ENCODE assay signal across 8 mouse cellular contexts in the genomic region with DNA sequence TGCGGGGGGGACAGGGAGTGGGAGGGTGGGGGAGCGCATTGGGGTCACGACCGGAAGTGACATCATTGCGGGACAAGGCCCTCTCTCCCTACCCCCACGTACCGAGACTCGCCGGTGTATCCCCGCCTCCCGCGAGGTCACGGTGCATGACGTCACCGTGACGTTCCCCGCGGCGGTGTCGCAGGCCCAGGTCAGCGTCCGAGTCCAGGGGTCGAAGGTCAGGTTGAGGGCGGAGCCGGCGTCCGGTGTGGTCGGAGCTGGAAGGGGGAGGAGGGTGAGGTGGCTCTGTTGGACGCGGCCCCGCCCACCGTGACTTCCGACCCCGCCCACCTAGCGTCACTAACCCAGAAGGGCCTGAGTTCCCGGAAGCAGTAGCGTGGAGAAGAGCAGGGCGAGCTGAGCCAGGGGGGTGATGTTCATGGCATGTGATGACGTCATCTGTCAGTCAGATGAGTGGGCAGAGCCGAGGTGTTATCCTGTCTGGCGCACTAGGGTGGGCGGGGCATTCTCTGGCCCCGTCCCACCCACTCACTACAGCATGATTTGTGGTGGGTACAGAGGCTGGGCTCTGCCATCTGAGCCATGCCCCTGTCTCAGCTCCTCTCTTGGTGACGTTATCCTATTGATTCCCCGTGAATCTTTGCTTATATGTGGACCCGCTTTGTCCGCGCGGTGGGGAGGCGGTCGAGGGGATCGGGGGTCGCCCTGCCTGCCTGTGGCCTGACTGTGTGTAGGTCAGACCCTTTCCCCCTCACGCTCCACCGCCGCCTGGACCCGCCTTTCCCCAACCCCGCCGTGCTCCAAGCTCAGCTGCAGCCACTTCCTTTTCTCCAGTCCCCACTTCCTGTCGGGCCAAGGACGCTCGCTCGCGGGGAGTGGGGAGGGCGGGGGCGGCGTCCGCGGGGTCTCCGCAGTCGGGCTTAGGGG. TPM values are rescaled to one million over a fixed set of nuclear protein-coding genes. Genes with fewer than 3 reads are reported as not detected.
DNase-seq lines count a peak whose midpoint lies in the region; ATAC-seq and TF ChIP-seq lines count a peak whose summit lies in the region.

No protein-coding gene starts in this region.

- H3K4me2 ChIP-seq in CH12.LX (ENCODE audit: insufficient read depth, low read depth, poor library complexity, severe bottlenecking), result no peak overlapping the region
- peak overlapping the region; percentile 63 for H3K4me2 ChIP-seq in forebrain, embryonic 16.5 days (ENCODE audit: low read length)
- H3K4me2 ChIP-seq in neural tube, embryonic 15.5 days, result peak overlapping the region; percentile 77

- no peak for TF ChIP-seq CTCF in CH12.LX (conservative IDR thresholded peaks at IDR 0.05 in 1 of 2, IDR thresholded peaks at IDR 0.05 in 1 of 2; ENCODE audit: low read depth in 2 of 2, low read length in 2 of 2)

- in situ Hi-C loops in CH12.LX (cut with MboI; ENCODE audit: low pct_ligation_motif_present, low pct_unique_long_range_greater_than_20kb, low sequenced_read_pairs), result no loop called here

- H3K36me3 ChIP-seq in CH12.LX (replicated peaks in 1 of 2; ENCODE audit: control insufficient read depth in 1 of 2, insufficient read depth in 1 of 2, low read length in 1 of 2), result peaks cover 3 to 25% of the 10 kb centered on the region in 2 experiments
- H3K36me3 ChIP-seq in forebrain, embryonic 16.5 days (ENCODE audit: control insufficient read depth, insufficient read depth), result no peaks in the 10 kb centered on the region
- no peaks in the 10 kb centered on the region for H3K36me3 ChIP-seq in neural tube, embryonic 15.5 days

- H3K9me3 ChIP-seq in CH12.LX (replicated peaks; ENCODE audit: low read length), result peaks cover 30% of the 10 kb centered on the region
- H3K9me3 ChIP-seq in forebrain, embryonic 16.5 days (ENCODE audit: control insufficient read depth, low read length), result peaks cover 3% of the 10 kb centered on the region; the same call in 1 of the 2 replicates
- H3K9me3 ChIP-seq in neural tube, embryonic 15.5 days (replicated peaks), result no peaks in the 10 kb centered on the region

- peaks cover 0 to 10% of the 10 kb centered on the region in 2 experiments; a peak in 2 of 4 replicates for H3K4me1 ChIP-seq in CH12.LX (ENCODE audit: control insufficient read depth in 1 of 2, insufficient read depth in 2 of 2)
- peaks cover 8% of the 10 kb centered on the region for H3K4me1 ChIP-seq in forebrain, embryonic 16.5 days (replicated peaks; ENCODE audit: control insufficient read depth, insufficient read depth, low read length)
- H3K4me1 ChIP-seq in neural tube, embryonic 15.5 days, result 0 out of 2 replicates have a peak, but pooled peaks cover 5% of the 10 kb centered on the region

- TF ChIP-seq EP300 in CH12.LX (IDR thresholded peaks at IDR 0.05; ENCODE audit: low read length), result no peak

- peak overlapping the region; percentile 57 for H3K27ac ChIP-seq in CH12.LX (ENCODE audit: insufficient read depth, low read depth)
- peak overlapping the region; percentile 89 for H3K27ac ChIP-seq in forebrain, embryonic 16.5 days (ENCODE audit: low read length)
- peak overlapping the region; percentile 98 for H3K27ac ChIP-seq in neural tube, embryonic 15.5 days (replicated peaks)

- H3K9ac ChIP-seq in CH12.LX (ENCODE audit: insufficient read depth, low read depth), result no peak overlapping the region
- H3K9ac ChIP-seq in forebrain, embryonic 16.5 days (replicated peaks; ENCODE audit: low read depth, low read length), result peak overlapping the region; percentile 48
- H3K9ac ChIP-seq in neural tube, embryonic 15.5 days (replicated peaks), result peak overlapping the region; percentile 47

- no peaks in the 10 kb centered on the region for H3K27me3 ChIP-seq in CH12.LX (replicated peaks)
- H3K27me3 ChIP-seq in forebrain, embryonic 16.5 days (replicated peaks; ENCODE audit: control insufficient read depth, insufficient read depth, low read length), result no peaks in the 10 kb centered on the region
- H3K27me3 ChIP-seq in neural tube, embryonic 15.5 days (replicated peaks), result no peaks in the 10 kb centered on the region

- TF ChIP-seq RAD21 in CH12.LX (IDR thresholded peaks at IDR 0.05; ENCODE audit: low read depth, low read length), result no peak

- peak overlapping the region; percentile 31 to 70 (median 45) for H3K4me3 ChIP-seq in CH12.LX (replicated peaks in 1 of 3; ENCODE audit: low read depth in 2 of 3, low read length in 2 of 3, poor library complexity in 1 of 3)
- H3K4me3 ChIP-seq in forebrain, embryonic 16.5 days (replicated peaks; ENCODE audit: low read length), result peak overlapping the region; percentile 69
- H3K4me3 ChIP-seq in neural tube, embryonic 15.5 days (replicated peaks), result peak overlapping the region; percentile 65

- intact Hi-C loops in heart, postnatal 25 days (cut with DNase I), result no loop called here

- dilution Hi-C loops in CH12.LX (cut with MboI; ENCODE audit: extremely low pct_ligation_motif_present, extremely low pct_unique_long_range_greater_than_20kb, low sequenced_read_pairs), result no loop called here

- WGBS in forebrain, embryonic 16.5 days, result 4% methylated on average over 71 of the region's 71 CpGs
- WGBS in neural tube, embryonic 15.5 days, result 1% methylated on average over 71 of the region's 71 CpGs

- H3K79me2 ChIP-seq in CH12.LX (replicated peaks; ENCODE audit: control insufficient read depth, extremely low read depth, insufficient read depth, poor library complexity, severe bottlenecking), result no peaks in the 10 kb centered on the region

- peak; percentile 99 for DNase-seq in CH12.LX (ENCODE audit: extremely low read depth)
- peak; percentile 90 for DNase-seq in cerebellum, adult 11-12 months
- DNase-seq in heart, postnatal 25 days (ENCODE audit: low spot score), result peak; percentile 70
- peak; percentile 93 for DNase-seq in layer of hippocampus, adult 11-12 months (ENCODE audit: low spot score)
- peak; percentile 81 to 86 for DNase-seq in lung, adult 18-20 months
- peak; percentile 98 for DNase-seq in testis, postnatal 10 days (ENCODE audit: low spot score)

- peak; percentile 88 for ATAC-seq in forebrain, embryonic 16.5 days
- peak; percentile 89 for ATAC-seq in neural tube, embryonic 15.5 days (ENCODE audit: low FRiP score)

- 0 out of 2 replicates have a peak, but pooled peaks have one; percentile 29 for TF ChIP-seq POLR2A in CH12.LX (IDR thresholded peaks at IDR 0.05; ENCODE audit: low read depth, low read length)

TF ChIP-seq in CH12.LX, 34 proteins besides CTCF, POLR2A, EP300 and RAD21:
- TF ChIP-seq ELF1 (IDR thresholded peaks at IDR 0.05; ENCODE audit: low read depth, low read length), result peak; percentile 75
- no peak for TF ChIP-seq USF2 (conservative IDR thresholded peaks at IDR 0.05; ENCODE audit: low read depth, low read length)
- peak; percentile 21; the same call in 1 of the 2 replicates for TF ChIP-seq JUN (IDR thresholded peaks at IDR 0.05; ENCODE audit: insufficient read depth, low read depth, low read length)
- peak; percentile 59 for TF ChIP-seq JUND (conservative IDR thresholded peaks at IDR 0.05; ENCODE audit: low read depth, low read length)
- TF ChIP-seq SMC3 (IDR thresholded peaks at IDR 0.05; ENCODE audit: low read depth, low read length), result no peak
- 0 out of 2 replicates have a peak, but pooled peaks have one; percentile 10 for TF ChIP-seq ETS1 (conservative IDR thresholded peaks at IDR 0.05; ENCODE audit: low read depth, low read length)
- no peak for TF ChIP-seq KAT2A (IDR thresholded peaks at IDR 0.05; ENCODE audit: insufficient replicate concordance, low read length)
- TF ChIP-seq NELFE (IDR thresholded peaks at IDR 0.05; ENCODE audit: low read depth, low read length), result peak; percentile 29; the same call in 1 of the 2 replicates
- no peak for TF ChIP-seq MAX (IDR thresholded peaks at IDR 0.05; ENCODE audit: low read length)
TF ChIP-seq in CH12.LX: peak in this region for 5.

RNA-seq across cellular contexts. Expression of gene Csf2ra, which starts 1.0 kb away (rescaled TPM):
- total RNA-seq in CH12.LX (2012; rRNA removed) (3.9 and 4.3 TPM in 2 replicates), CH12.LX (2014; rRNA removed) (2.3 and 2.9 TPM in 2 replicates)
- 6.6 and 10.4 TPM in 2 replicates for polyA plus RNA-seq in CH12.LX (2012; ENCODE audit: insufficient read length, low read depth)
- 25.3 and 42.4 TPM in 2 replicates for polyA plus RNA-seq in forebrain, embryonic 16.5 days (2015; fragmentation: Nextera tagmentation; extraction: Ambion mirVana)
- total RNA-seq in heart, postnatal 25 days (2021), result 1 to 10 TPM; 7.6 to 8.1 TPM
- polyA plus RNA-seq in neural tube, embryonic 15.5 days (2015; fragmentation: Nextera tagmentation; extraction: Ambion mirVana), result 83.0 and 85.3 TPM in 2 replicates

RNA-seq across cellular contexts. Expression of gene Gm6020, which starts 43.5 kb away (rescaled TPM):
- total RNA-seq in CH12.LX (2012; rRNA removed) (not detected in 2 replicates), CH12.LX (2014; rRNA removed) (not detected in 2 replicates)
- not detected in 2 replicates for polyA plus RNA-seq in CH12.LX (2012; ENCODE audit: insufficient read length, low read depth)
- polyA plus RNA-seq in forebrain, embryonic 16.5 days (2015; fragmentation: Nextera tagmentation; extraction: Ambion mirVana), result not detected in 2 replicates
- total RNA-seq in heart, postnatal 25 days (2021), result not detected
- not detected in 2 replicates for polyA plus RNA-seq in neural tube, embryonic 15.5 days (2015; fragmentation: Nextera tagmentation; extraction: Ambion mirVana)

RNA-seq across cellular contexts. Expression of gene Gm7102, which starts 51.1 kb away (rescaled TPM):
- total RNA-seq in CH12.LX (2012; rRNA removed) (0.08 TPM in 1 of 2 replicates, not detected in the other), CH12.LX (2014; rRNA removed) (0.28 and 0.31 TPM in 2 replicates)
- 0.78 and 2.1 TPM in 2 replicates for polyA plus RNA-seq in CH12.LX (2012; ENCODE audit: insufficient read length, low read depth)
- polyA plus RNA-seq in forebrain, embryonic 16.5 days (2015; fragmentation: Nextera tagmentation; extraction: Ambion mirVana), result not detected in 2 replicates
- under 1 TPM in 1 of 2 experiments, not detected in 1; 0.16 TPM for total RNA-seq in heart, postnatal 25 days (2021)
- 0.24 and 0.29 TPM in 2 replicates for polyA plus RNA-seq in neural tube, embryonic 15.5 days (2015; fragmentation: Nextera tagmentation; extraction: Ambion mirVana)

Comparison
In these comparisons a context has a peak if more than half of its experiments do, and no peak if none do; other contexts are left out.
1. Peak in every context shown above with its lines: DNase-seq, ATAC-seq, H3K4me3 ChIP-seq and H3K27ac ChIP-seq.